Mouse (Mus musculus) naive thymus-derived CD4-positive, alpha-beta T cell, adult 5 months (primary cell): Measurements from ENCODE around the gene Gm7075. TPM values are rescaled to one million over a fixed set of nuclear protein-coding genes. Genes with fewer than 3 reads are reported as not detected.

Experiments used
- polyA plus RNA-seq: library from polyadenylated mRNA; unstranded; fragments of 100-300 nt; shearing (Covaris generic); gene quantifications from one replicate; pipeline ENCODE4 v1.2.1, GENCODE M21; 2017

Gm7075 gene
- polyA plus RNA-seq, result not detected

DNA sequence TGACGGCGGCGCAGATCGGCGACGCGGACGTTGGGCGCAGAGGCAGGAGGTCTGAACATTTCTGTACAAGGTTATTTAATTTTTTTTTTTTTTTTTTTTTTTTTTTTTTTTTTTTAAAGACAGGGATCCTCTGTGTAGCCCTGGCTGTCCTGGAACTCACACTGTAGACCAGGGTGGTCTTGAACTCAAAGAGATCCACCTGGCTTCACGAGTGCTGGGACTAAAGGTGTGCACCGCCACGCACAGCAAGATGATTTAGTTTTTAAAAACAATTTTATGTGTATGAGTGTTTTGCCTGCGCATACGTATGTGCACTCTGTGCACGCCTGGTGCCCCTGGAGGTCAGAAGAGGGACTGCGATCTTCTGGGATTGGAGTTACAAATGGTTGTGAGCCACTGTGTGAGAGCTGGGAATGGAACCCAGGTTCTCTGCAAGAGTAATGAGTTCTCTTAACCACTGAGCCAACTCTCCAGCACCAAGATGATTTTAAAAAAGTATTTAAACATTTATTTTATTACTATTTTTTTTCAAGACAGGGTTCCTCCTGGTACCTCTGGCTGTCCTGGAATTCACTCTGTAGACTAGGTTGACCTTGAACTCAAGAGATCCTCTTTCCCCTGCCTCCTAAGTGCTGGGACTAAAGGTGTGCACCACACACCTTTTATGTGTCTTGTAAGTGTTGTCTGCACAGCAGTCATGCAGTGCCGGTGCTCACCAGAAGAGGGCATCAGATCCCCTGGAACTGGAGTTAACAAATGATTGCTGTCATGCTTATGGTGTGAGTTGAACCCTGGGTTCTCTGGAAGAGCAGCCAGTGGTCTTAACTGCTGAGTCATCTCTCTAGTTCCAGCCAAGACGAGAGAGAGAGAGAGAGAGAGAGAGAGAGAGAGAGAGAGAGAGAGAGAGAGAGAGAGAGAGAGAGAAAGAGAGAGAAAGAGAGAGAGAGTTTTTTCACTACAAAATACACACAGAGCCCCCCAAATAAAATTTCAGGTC, at the start of gene Gm7075:
Gene Gm7075, minus strand, starts transcription at position 51 of the 997 bp plus-strand sequence.

GRCm38 (mm10) chr10:63429785-63430305, 8.3 kb upstream of the Gm7075 start, which contains the start of gene Ctnna3:
Gene Ctnna3, plus strand, starts transcription at chr10:63430098.

DNA sequence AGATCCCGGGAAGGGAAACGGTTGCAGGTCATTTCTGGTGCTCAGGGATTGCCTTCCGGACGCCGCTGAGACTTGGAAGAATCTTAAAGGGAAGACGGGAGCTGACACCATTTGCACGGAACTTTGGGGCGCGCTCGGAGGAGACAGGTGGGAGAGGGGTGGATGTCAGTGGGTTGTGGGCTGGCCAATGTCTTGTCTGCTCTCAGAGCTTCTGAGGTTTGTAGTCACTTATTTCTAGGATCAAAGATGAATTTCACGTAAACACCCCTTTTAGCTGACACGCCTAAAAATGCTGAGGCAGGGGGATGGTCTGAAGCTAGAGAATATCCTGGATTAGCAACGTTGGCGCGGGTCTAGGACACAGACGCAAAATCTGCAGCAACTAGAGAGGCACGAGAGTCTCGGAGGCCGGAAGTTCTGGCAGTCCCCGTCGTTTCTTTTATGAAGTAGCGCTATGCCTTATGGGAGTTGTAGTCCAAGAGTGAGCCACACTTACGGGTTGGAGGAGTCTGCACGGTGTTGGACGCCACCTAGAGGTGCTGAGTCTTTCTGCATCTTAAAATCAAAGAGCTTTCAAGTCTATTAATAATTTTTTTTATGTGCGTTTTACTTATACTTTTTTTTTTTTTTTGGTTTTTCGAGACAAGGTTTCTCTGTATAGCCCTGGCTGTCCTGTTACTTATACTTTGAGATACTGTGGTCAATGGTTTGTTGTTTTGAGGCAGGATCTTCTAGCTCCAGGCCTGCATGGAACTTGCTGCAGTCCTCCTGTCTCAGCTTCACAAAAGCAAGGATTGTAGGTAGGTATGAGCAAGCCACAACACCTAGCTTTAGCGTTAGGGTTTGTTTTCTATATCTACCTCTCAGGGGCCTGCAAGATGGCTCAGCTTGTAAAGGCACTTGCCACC, 39.0 kb downstream of the Gm7075 start, which contains the start of gene Dnajc12:
Gene Dnajc12, plus strand, starts transcription at position 72 of the 908 bp plus-strand sequence.

DNA sequence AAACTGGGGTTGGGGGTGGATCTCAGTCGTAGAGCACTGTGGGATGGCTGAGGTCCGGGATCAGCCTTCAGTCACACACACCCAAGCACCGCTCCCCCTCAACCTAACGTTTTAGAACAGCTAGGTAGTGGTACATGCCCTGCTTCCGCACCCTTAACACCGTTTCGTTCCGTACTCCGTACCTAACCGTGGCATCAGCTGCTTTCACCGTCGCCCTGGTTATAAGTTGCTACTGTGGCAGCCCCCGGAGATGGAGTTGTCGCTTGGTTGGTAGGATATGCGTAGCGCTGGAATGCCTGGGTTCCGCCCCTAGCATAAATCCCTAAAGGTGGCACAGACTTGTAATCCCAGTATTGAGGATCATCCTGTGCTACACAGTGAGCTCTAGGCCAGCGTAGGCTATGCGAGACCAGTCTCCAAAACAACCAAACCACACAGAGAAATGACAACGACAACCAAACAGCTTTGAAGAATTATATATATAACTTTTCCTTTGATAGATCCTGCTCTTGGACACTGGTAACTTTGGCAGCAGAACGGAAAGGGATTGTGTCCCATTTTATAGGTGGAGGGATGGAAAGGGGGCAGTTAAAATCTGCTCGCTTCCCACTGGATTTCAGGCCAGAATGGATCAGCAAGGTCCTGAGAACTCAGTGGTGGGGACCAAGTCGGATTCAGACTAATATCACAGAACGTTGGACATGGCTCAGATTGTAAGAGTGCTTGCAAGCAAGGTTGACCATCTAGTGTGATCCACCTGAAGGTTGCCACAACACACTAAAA, 39.9 kb downstream of the Gm7075 start, which contains the start of gene Sirt1:
Gene Sirt1, minus strand, starts transcription at position 207 of the 783 bp plus-strand sequence.

Other genes with a start within 250 kb of the Gm7075 start
- 0.20 TPM for gene Mypn, start 217.8 kb downstream of the Gm7075 start, polyA plus RNA-seq
- 101 TPM for gene Herc4, start 178.0 kb downstream of the Gm7075 start, polyA plus RNA-seq
- gene Sirt1, start 40.1 kb downstream of the Gm7075 start, polyA plus RNA-seq, result 36.0 TPM
- gene Dnajc12, start 39.3 kb downstream of the Gm7075 start, polyA plus RNA-seq, result 10.1 TPM
- gene Ctnna3, start 8.3 kb upstream of the Gm7075 start, polyA plus RNA-seq, result 0.12 TPM